Mouse (Mus musculus): ENCODE results near the gene Slc17a7. TPM values are rescaled to one million over a fixed set of nuclear protein-coding genes. Genes with fewer than 3 reads are reported as not detected.
"Not testable (repeated sequence)": the region's sequence is repeated elsewhere in the genome, so short reads cannot be mapped to it uniquely, and the experiment has no call there.

Gene Slc17a7
- total RNA-seq, 2 experiments from 2014 or later, result 1,255 to 1,327 TPM

DNA sequence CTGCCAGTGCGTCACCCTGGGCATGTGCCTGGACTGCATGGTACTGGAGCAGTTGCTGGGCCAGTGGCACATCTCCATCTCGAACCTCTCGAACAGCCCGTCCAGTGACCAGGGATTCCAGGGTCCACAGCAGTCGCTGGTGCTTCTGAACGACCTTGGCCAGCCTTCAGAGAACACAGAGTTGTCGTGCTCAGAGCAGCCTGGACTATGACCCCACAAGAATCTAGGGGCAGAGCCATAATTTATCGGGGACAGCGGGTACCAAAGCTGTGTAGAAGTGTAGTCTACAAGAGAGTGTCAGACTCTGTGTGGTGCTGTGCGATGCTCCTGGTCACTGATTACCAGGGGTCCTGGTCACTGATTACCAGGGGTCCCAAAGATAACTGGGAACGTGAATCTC is 15.8 kb upstream of the Slc17a7 start:
- TF ChIP-seq CTCF (IDR thresholded peaks at IDR 0.05), result no peak
- DNase-seq (ENCODE audit: extremely low spot score in 1 of 2, low spot score in 2 of 2), result no peak
- Histone ChIP-seq H3K27ac (no peak overlapping the region), H3K4me3 (no peak overlapping the region)
- intact Hi-C loops (cut with DNase I), result no loop called here

DNA sequence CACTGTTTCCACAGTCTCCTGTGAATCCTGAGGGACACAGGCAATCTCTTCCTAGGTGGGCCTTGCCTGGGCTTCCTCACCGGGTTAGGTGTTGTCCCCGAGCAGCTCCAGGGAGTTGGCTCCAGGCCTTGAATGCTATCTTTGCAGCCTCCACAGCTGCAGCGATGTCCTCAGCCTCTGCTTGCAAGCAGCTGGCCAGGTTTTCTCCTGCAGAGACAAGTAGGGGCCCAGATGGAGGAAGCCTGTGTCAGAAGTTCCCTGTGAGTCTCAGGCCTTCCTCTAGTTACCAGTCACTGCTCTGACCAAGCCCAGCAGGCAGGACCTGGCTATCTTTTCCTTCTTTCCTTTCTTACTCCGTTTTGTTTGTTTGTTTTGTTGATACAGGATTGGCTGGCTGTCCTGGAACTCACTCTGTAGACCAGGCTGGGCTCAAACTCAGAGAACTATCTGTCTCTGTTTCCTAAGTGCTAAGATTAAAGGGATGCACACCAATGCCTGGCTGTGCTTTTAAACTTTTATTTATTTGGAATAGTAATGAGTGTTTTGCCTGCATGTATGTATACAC is 15.1 kb upstream of the Slc17a7 start:
- H3K27ac ChIP-seq, result no peak overlapping the region
- TF ChIP-seq CTCF (IDR thresholded peaks at IDR 0.05), result no peak
- DNase-seq (ENCODE audit: extremely low spot score in 1 of 2, low spot score in 2 of 2), result no peak
- no peak overlapping the region for H3K4me3 ChIP-seq
- intact Hi-C loops (cut with DNase I), result no loop called here

DNA sequence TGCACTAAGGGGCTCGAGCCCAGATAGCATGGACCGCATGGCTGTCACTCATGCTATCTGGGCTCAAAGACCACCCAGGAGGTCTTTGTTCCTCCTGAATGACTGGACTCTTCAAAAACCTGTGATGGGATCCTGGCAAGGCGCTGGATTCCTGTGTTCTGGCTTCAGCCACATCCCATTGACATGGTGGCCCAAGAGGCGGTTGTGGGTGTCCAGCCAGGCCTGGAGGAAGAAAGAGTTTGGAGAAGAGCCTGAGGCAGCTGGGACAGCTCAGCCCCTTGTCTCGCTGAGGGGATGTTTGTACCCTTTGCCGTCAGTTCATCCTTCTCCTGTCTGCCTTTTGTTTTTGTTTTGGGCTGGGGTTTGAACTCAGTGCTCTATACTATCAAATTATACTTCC is 14.2 kb upstream of the Slc17a7 start:
- no peak overlapping the region for H3K4me3 ChIP-seq
- TF ChIP-seq CTCF (IDR thresholded peaks at IDR 0.05), result no peak
- no peak for DNase-seq (ENCODE audit: extremely low spot score in 1 of 2, low spot score in 2 of 2)
- H3K27ac ChIP-seq, result no peak overlapping the region
- intact Hi-C loops (cut with DNase I), result no loop called here

DNA sequence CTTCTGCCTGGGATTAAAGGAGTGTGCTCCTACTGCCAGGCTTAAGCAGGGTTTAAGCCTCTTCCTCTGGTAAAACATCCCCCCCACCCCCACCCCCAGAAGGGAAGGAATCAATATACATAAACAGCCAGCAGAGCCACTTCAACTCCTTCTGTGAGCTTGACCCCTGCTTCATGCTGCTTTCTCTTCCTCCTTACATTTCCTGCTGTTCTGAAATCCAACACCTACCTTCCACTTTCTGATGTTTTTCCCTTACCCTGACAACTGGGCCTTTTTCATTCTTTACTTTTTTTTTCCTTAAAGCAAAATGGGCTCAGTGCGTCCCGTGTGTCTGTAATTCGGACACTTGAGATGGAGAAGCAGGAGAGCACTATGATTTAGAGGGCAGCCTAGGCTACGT is 13.4 kb upstream of the Slc17a7 start:
- no peak for TF ChIP-seq CTCF (IDR thresholded peaks at IDR 0.05)
- H3K4me3 ChIP-seq, result no peak overlapping the region
- no peak for DNase-seq (ENCODE audit: extremely low spot score in 1 of 2, low spot score in 2 of 2)
- H3K27ac ChIP-seq, result no peak overlapping the region
- intact Hi-C loops (cut with DNase I), result no loop called here

DNA sequence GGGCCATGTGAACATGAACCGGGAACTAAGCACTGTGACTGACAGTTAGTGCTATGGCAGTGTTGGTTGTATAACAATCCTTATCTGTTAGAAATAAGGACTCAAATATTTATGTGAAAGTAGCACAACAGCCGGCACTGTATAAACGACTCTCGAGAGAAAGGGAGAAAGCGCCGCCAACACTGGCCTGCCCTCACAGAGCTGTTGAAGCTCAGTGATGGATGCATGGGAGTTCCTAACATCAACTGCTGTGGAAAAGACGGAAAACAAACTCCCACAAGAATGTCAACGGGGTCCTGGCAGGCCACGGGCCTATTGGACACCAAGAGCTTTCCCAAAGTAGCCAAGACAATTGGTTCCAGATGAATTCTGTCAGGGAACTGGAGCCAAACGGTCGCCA is 12.4 kb upstream of the Slc17a7 start:
- DNase-seq (ENCODE audit: extremely low spot score in 1 of 2, low spot score in 2 of 2), result no peak
- intact Hi-C loops (cut with DNase I), result no loop called here
- TF ChIP-seq CTCF (IDR thresholded peaks at IDR 0.05), result no peak
- H3K4me3 ChIP-seq, result no peak overlapping the region
- no peak overlapping the region for H3K27ac ChIP-seq

DNA sequence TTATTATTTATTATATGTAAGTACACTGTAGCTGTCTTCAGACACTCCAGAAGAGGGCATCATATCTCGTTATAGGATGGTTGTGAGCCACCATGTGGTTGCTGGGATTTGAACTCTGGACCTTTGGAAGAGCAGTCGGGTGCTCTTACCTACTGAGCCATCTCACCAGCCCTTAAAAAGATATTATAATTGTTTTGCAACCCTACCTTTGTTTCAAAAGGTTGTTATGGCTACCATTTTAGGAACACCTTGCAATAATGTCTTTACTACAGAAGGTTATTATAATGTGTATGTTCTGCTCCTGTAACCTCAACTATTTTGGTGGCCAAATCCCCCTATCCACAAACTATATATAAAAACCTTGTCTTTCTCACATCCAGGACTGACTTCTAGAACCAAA is 10.7 kb upstream of the Slc17a7 start:
- H3K4me3 ChIP-seq; H3K27ac ChIP-seq; DNase-seq (ENCODE audit: extremely low spot score in 1 of 2, low spot score in 2 of 2); intact Hi-C loops (cut with DNase I): not testable (repeated sequence)

DNA sequence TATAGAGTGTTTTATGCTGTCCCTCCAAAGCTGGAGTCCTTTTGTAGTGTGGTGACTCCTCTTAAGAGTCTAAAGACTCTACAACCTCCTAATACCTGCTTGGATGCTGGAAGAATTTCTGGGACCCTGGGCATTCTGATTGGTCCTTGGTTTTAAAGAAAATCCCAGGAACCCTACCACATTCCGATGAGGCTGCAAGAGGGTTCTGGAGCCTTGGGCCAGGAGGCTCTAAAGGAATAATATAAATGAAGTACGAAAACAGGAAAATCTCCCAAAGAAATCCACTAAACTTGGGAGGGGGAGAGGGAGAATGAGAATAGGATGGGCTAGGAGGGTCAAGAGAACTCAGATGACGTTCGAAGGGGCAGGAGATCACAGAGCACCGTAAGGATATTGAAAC is 10.2 kb upstream of the Slc17a7 start:
- intact Hi-C loops (cut with DNase I), result no loop called here
- Histone ChIP-seq H3K27ac (peak overlapping the region; percentile 97), H3K4me3 (peak overlapping the region; percentile 91)
- TF ChIP-seq CTCF (IDR thresholded peaks at IDR 0.05), result no peak
- no peak for DNase-seq (ENCODE audit: extremely low spot score in 1 of 2, low spot score in 2 of 2)

DNA sequence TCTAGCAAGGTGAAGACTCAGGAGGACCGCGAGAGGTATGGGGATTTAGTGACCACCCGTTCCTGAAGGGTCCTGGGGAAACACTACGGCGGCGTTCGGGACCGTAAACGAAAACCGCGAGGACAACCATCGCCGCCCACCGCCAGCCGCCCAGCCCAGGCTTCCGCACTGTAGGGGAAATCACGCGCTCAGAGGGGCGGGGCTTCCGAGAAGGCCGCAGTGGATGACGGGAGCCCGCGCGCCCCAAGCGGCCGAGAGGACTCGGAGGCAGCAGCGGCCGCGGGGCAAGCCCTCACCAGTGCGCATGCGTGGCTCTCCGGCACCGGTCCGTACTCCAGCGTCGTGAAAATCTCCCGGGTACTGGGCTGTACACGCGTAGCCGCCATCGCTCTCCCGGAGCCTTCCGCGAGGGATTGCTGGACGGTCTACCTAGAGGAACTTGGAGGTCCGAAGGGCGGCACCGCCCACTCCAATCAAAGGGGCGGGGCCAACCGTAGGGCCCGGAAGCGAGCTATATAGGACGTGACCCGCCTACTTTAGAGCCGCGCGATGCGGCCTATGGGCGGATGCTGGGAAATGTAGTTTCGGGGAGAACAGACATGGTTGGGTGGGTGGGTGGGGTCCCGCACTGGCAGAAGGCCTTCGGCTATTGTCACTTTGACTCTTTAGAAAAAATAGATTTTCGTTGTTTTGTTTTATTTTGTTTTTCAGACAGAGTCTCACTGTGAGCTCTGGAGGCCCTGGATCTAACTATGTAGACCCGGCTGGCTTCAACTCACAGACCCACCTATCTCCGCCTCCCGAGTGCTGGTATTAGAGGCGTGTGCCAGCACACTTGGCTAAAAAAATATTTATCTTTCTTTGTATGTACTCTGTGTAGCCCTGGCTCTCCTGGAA is 9.4 kb upstream of the Slc17a7 start, which contains the start of the genes Pih1d1 and Aldh16a1:
Gene Pih1d1, plus strand, starts transcription at position 208 of the 897 bp plus-strand sequence.
Gene Aldh16a1, minus strand, starts transcription at position 489 of the 897 bp plus-strand sequence.
- intact Hi-C loops (cut with DNase I), result loop anchor here (2.0 kb wide), 1 partner anchor 26 kb away; the partner anchor contains the start of gene Rpl13a
- peak; percentile 97 to 98 for DNase-seq (ENCODE audit: extremely low spot score in 1 of 2, low spot score in 2 of 2)
- peak; percentile 66 for TF ChIP-seq CTCF (IDR thresholded peaks at IDR 0.05)
- Histone ChIP-seq H3K4me3 (peak within 1 kb of the TSS; percentile 91), H3K27ac (peak within 1 kb of the TSS; percentile 97)

DNA sequence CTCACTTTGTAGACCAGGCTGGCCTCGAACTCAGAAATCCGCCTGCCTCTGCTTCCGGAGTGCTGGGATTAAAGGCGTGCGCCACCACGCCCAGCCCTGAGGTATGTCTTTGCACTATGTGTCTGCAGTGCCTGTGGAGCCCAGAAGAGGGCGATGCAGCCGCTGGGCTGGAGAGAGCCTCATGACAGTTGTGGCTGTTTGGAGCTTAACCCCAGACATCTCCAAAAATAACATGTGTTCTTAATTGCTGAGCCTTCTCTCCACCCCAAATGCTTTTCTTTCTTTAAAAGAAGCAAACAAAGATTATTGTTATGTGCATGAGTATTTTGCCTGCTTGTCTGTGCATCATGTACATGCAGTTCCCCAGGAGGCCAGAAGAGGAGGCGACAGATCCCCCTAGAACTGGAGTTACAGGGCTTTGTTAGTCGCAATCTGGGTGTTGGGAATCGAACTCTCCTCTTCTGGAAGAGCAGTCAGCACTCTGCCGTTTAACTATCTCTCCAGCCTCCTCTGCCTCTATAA is 8.7 kb upstream of the Slc17a7 start:
- TF ChIP-seq CTCF (IDR thresholded peaks at IDR 0.05), result peak; percentile 53
- DNase-seq (ENCODE audit: extremely low spot score in 1 of 2, low spot score in 2 of 2), result peak in 1 of 2 experiments; percentile 33
- Histone ChIP-seq H3K4me3 (peak overlapping the region; percentile 91), H3K27ac (peak overlapping the region; percentile 97; the same call in 1 of the 2 replicates)
- intact Hi-C loops (cut with DNase I), result loop anchor here (2.0 kb wide), 1 partner anchor 26 kb away; the partner anchor contains the start of gene Rpl13a

DNA sequence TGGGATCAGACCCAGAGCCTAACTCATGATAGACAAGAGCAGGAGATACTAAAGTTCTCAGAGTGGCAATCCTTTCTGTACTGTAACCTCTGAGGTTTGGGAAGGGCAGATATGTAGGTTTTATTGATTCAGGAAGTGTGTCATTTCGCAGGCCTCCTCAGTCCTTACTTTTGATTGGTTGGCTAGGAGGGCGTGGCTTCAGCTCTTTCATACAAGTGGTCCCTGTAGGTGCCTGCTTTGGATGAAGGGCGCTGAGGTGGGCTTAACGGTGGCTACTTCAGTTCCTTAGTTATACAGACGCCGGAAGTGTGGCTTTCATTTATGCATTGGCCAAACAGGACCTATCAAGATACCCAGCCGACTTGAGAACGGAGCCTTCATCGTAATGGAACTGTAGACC is 8.2 kb upstream of the Slc17a7 start:
- no peak overlapping the region for H3K27ac ChIP-seq
- TF ChIP-seq CTCF (IDR thresholded peaks at IDR 0.05), result no peak
- intact Hi-C loops (cut with DNase I), result loop anchor here (2.0 kb wide), 1 partner anchor 27 kb away; the partner anchor contains the start of gene Rpl13a
- no peak for DNase-seq (ENCODE audit: extremely low spot score in 1 of 2, low spot score in 2 of 2)
- no peak overlapping the region for H3K4me3 ChIP-seq

DNA sequence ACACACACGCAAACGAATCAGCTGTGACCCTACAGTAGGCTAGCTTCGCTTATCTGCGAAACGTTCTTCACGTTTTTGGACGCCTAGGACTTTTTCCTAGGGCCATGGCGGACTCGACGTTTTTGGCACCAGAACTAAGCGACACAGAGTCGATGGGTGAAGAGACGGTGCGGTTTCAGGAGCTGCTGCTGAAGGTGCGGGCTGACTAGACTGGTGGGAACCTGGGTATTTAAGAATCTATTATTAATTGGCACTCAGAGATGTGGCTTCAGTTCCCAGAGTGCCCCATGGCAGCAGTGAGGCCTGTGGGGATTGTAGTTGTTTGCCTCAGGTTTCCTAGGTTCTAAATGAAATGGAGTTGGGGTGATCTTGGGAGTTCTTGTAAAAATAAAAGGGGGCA is 7.5 kb upstream of the Slc17a7 start:
- no peak for DNase-seq (ENCODE audit: extremely low spot score in 1 of 2, low spot score in 2 of 2)
- no peak overlapping the region for H3K27ac ChIP-seq
- intact Hi-C loops (cut with DNase I), result no loop called here
- H3K4me3 ChIP-seq, result no peak overlapping the region
- TF ChIP-seq CTCF (IDR thresholded peaks at IDR 0.05), result no peak

DNA sequence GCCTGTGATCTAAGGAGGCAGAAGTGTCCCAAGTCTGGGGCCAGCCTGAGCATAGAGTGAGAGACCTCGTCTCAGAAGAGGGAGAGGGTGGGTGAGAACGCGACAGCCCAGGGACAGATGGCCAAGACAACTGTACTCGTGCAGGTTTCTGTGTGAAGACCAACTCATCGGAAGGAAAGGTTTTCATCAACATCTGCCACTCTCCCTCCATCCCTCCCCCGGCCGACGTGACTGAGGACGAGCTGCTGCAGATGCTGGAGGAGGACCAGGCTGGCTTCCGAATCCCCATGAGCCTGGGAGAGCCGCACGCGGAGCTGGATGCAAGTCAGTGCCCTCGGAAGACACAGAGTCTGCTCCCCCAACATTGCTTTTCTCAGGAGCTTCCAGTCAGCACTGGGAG is 6.3 kb upstream of the Slc17a7 start:
- H3K4me3 ChIP-seq, result no peak overlapping the region
- TF ChIP-seq CTCF (IDR thresholded peaks at IDR 0.05), result no peak
- H3K27ac ChIP-seq, result peak overlapping the region; percentile 72
- DNase-seq (ENCODE audit: extremely low spot score in 1 of 2, low spot score in 2 of 2), result peak in 1 of 2 experiments; percentile 56
- intact Hi-C loops (cut with DNase I), result no loop called here
